Mouse (Mus musculus): Measurements from ENCODE around the gene Uqcr11. TPM values are rescaled to one million over a fixed set of nuclear protein-coding genes. Genes with fewer than 3 reads are reported as not detected.
A peak's percentile ranks its signal among the peaks of the same experiment; 100 is the strongest.

Uqcr11 gene
- polyA plus RNA-seq, 1 experiment: 1,699 TPM

GRCm38 (mm10) chr10:80417841-80418240, 11.2 kb upstream of the Uqcr11 start:
- no peaks in the 10 kb centered on the region for H3K27me3 ChIP-seq (ENCODE audit: control insufficient read depth, insufficient read depth, low read length)
- no peak for TF ChIP-seq POLR2A (IDR thresholded peaks at IDR 0.05; ENCODE audit: control insufficient read depth, extremely low read depth, insufficient read depth, low read length, poor library complexity)
- no peak for TF ChIP-seq CTCF (IDR thresholded peaks at IDR 0.05; ENCODE audit: borderline replicate concordance, control insufficient read depth, extremely low read depth, insufficient read depth, low read length, poor library complexity)
- no peaks in the 10 kb centered on the region for H3K4me1 ChIP-seq (replicated peaks; ENCODE audit: control insufficient read depth, insufficient read depth, low read length)
- no peak for DNase-seq
- H3K4me3 ChIP-seq (ENCODE audit: control insufficient read depth, insufficient read depth, low read length): no peak overlapping the region
- H3K27ac ChIP-seq (ENCODE audit: control insufficient read depth, insufficient read depth, low read length): no peak overlapping the region
- peaks cover 77% of the 10 kb centered on the region for H3K36me3 ChIP-seq (ENCODE audit: control insufficient read depth, insufficient read depth, low read length)
- 95% methylated on average over 1 of the region's 1 CpGs for WGBS

- H3K4me1 ChIP-seq (replicated peaks; ENCODE audit: control insufficient read depth, insufficient read depth, low read length): no peaks in the 10 kb centered on the region
- no peaks in the 10 kb centered on the region for H3K27me3 ChIP-seq (ENCODE audit: control insufficient read depth, insufficient read depth, low read length)
- 96% methylated on average over 10 of the region's 10 CpGs for WGBS
- H3K27ac ChIP-seq (ENCODE audit: control insufficient read depth, insufficient read depth, low read length): no peak overlapping the region
- peaks cover 82% of the 10 kb centered on the region for H3K36me3 ChIP-seq (ENCODE audit: control insufficient read depth, insufficient read depth, low read length)
- no peak overlapping the region for H3K4me3 ChIP-seq (ENCODE audit: control insufficient read depth, insufficient read depth, low read length)
- TF ChIP-seq CTCF (IDR thresholded peaks at IDR 0.05; ENCODE audit: borderline replicate concordance, control insufficient read depth, extremely low read depth, insufficient read depth, low read length, poor library complexity) (no peak), POLR2A (IDR thresholded peaks at IDR 0.05; ENCODE audit: control insufficient read depth, extremely low read depth, insufficient read depth, low read length, poor library complexity) (no peak)
- no peak for DNase-seq
These were observed 10.7 kb upstream of the Uqcr11 start for GRCm38 (mm10) chr10:80417371-80417770.

- no peak overlapping the region for H3K4me3 ChIP-seq (ENCODE audit: control insufficient read depth, insufficient read depth, low read length)
- TF ChIP-seq CTCF (IDR thresholded peaks at IDR 0.05; ENCODE audit: borderline replicate concordance, control insufficient read depth, extremely low read depth, insufficient read depth, low read length, poor library complexity): no peak
- no peak for TF ChIP-seq POLR2A (IDR thresholded peaks at IDR 0.05; ENCODE audit: control insufficient read depth, extremely low read depth, insufficient read depth, low read length, poor library complexity)
- DNase-seq: no peak
- WGBS: 98% methylated on average over 7 of the region's 7 CpGs
- no peaks in the 10 kb centered on the region for H3K4me1 ChIP-seq (replicated peaks; ENCODE audit: control insufficient read depth, insufficient read depth, low read length)
- H3K27ac ChIP-seq (ENCODE audit: control insufficient read depth, insufficient read depth, low read length): no peak overlapping the region
- no peaks in the 10 kb centered on the region for H3K27me3 ChIP-seq (ENCODE audit: control insufficient read depth, insufficient read depth, low read length)
- peaks cover 80% of the 10 kb centered on the region for H3K36me3 ChIP-seq (ENCODE audit: control insufficient read depth, insufficient read depth, low read length)
These were observed 8.9 kb upstream of the Uqcr11 start for GRCm38 (mm10) chr10:80415566-80415965.

- no peak for DNase-seq
- Histone ChIP-seq H3K4me3 (ENCODE audit: control insufficient read depth, insufficient read depth, low read length) (no peak overlapping the region), H3K4me1 (replicated peaks; ENCODE audit: control insufficient read depth, insufficient read depth, low read length) (no peaks in the 10 kb centered on the region), H3K27ac (ENCODE audit: control insufficient read depth, insufficient read depth, low read length) (no peak overlapping the region), H3K27me3 (ENCODE audit: control insufficient read depth, insufficient read depth, low read length) (no peaks in the 10 kb centered on the region), H3K36me3 (ENCODE audit: control insufficient read depth, insufficient read depth, low read length) (peaks cover 55% of the 10 kb centered on the region)
- 95% methylated on average over 44 of the region's 44 CpGs for WGBS
- TF ChIP-seq POLR2A (IDR thresholded peaks at IDR 0.05; ENCODE audit: control insufficient read depth, extremely low read depth, insufficient read depth, low read length, poor library complexity) (no peak), CTCF (IDR thresholded peaks at IDR 0.05; ENCODE audit: borderline replicate concordance, control insufficient read depth, extremely low read depth, insufficient read depth, low read length, poor library complexity) (no peak)
These were observed 6.3 kb upstream of the Uqcr11 start for GRCm38 (mm10) chr10:80412656-80413541.

- TF ChIP-seq CTCF (IDR thresholded peaks at IDR 0.05; ENCODE audit: borderline replicate concordance, control insufficient read depth, extremely low read depth, insufficient read depth, low read length, poor library complexity) (no peak), POLR2A (IDR thresholded peaks at IDR 0.05; ENCODE audit: control insufficient read depth, extremely low read depth, insufficient read depth, low read length, poor library complexity) (no peak)
- no peak overlapping the region for H3K4me3 ChIP-seq (ENCODE audit: control insufficient read depth, insufficient read depth, low read length)
These were observed 1.3 kb upstream of the Uqcr11 start for GRCm38 (mm10) chr10:80407924-80408323.

GRCm38 (mm10) chr10:80405481-80406173, 1.0 kb downstream of the Uqcr11 start:
- peak; percentile 38 for DNase-seq
- Histone ChIP-seq H3K36me3 (ENCODE audit: control insufficient read depth, insufficient read depth, low read length) (no peaks in the 10 kb centered on the region; the same call in 1 of the 2 replicates), H3K27ac (ENCODE audit: control insufficient read depth, insufficient read depth, low read length) (no peak overlapping the region), H3K4me3 (ENCODE audit: control insufficient read depth, insufficient read depth, low read length) (no peak overlapping the region), H3K4me1 (replicated peaks; ENCODE audit: control insufficient read depth, insufficient read depth, low read length) (peaks cover 18% of the 10 kb centered on the region), H3K27me3 (ENCODE audit: control insufficient read depth, insufficient read depth, low read length) (no peaks in the 10 kb centered on the region)
- TF ChIP-seq CTCF (IDR thresholded peaks at IDR 0.05; ENCODE audit: borderline replicate concordance, control insufficient read depth, extremely low read depth, insufficient read depth, low read length, poor library complexity): 0 out of 2 replicates have a peak, but pooled peaks have one; percentile 42
- no peak for TF ChIP-seq POLR2A (IDR thresholded peaks at IDR 0.05; ENCODE audit: control insufficient read depth, extremely low read depth, insufficient read depth, low read length, poor library complexity)
- 41% methylated on average over 10 of the region's 10 CpGs for WGBS

More at GRCm38 (mm10) chr10:80407924-80408323, 1.3 kb upstream of the Uqcr11 start:
- Histone ChIP-seq H3K36me3 (ENCODE audit: control insufficient read depth, insufficient read depth, low read length) (peaks cover 13% of the 10 kb centered on the region), H3K27me3 (ENCODE audit: control insufficient read depth, insufficient read depth, low read length) (no peaks in the 10 kb centered on the region), H3K27ac (ENCODE audit: control insufficient read depth, insufficient read depth, low read length) (no peak overlapping the region), H3K4me1 (replicated peaks; ENCODE audit: control insufficient read depth, insufficient read depth, low read length) (peaks cover 15% of the 10 kb centered on the region)
- 47% methylated on average over 4 of the region's 4 CpGs for WGBS
- DNase-seq: no peak
